Comparison of ENCODE assay signal across 9 mouse cellular contexts in the genomic region with DNA sequence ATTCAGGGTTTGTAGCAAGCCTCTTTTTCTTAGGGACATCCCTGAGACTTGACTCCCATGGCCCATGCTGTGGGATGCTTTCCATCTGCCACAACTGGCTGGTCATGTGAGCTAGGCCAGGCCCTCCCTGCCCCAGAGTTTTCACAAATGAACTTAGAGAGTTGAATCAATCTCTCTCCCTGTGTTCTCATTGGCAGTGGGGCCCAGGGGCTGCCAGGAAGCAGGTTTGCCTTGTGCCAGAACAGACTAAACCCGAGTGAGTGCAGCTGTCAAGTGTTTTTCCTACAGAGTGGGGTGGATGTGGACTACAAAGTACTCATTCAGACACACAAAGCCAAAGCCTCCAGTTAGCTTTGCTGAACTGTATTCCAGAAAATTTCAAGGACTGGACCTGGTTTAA. TPM values are rescaled to one million over a fixed set of nuclear protein-coding genes. Genes with fewer than 3 reads are reported as not detected.
DNase-seq lines count a peak whose midpoint lies in the region; ATAC-seq lines count a peak whose summit lies in the region.
"Had no signal": no experiment of that assay in that cellular context is flagged by ENCODE, and none has a peak within 500 bp of the region (broad histone marks: within the 10 kb centered on the region; RNA-seq: fewer than 3 reads in every experiment).

No protein-coding gene starts in this region.

- no peak for ATAC-seq in neural tube, embryonic 13.5 days (ENCODE audit: low read depth)
- no peak for ATAC-seq in neural tube, embryonic 15.5 days (ENCODE audit: low FRiP score)

- H3K36me3 ChIP-seq in neural tube, embryonic 13.5 days, result no peaks in the 10 kb centered on the region
- no peaks in the 10 kb centered on the region for H3K36me3 ChIP-seq in heart, embryonic 10.5 days
- H3K36me3 ChIP-seq in neural tube, embryonic 15.5 days, result no peaks in the 10 kb centered on the region

- 0 out of 2 replicates have a peak, but pooled peaks cover 3% of the 10 kb centered on the region for H3K4me1 ChIP-seq in neural tube, embryonic 13.5 days (replicated peaks)
- H3K4me1 ChIP-seq in heart, embryonic 10.5 days, result peaks cover 5% of the 10 kb centered on the region; the same call in 1 of the 2 replicates
- H3K4me1 ChIP-seq in neural tube, embryonic 15.5 days, result no peaks in the 10 kb centered on the region

- H3K27me3 ChIP-seq in neural tube, embryonic 13.5 days, result no peaks in the 10 kb centered on the region
- no peaks in the 10 kb centered on the region for H3K27me3 ChIP-seq in heart, embryonic 10.5 days (ENCODE audit: insufficient read depth, poor library complexity, severe bottlenecking)
- H3K27me3 ChIP-seq in neural tube, embryonic 15.5 days (replicated peaks), result no peaks in the 10 kb centered on the region

- H3K4me3 ChIP-seq in neural tube, embryonic 13.5 days, result no peak overlapping the region
- H3K4me3 ChIP-seq in heart, embryonic 10.5 days, result no peak overlapping the region
- no peak overlapping the region for H3K4me3 ChIP-seq in neural tube, embryonic 15.5 days (replicated peaks)

- no peak overlapping the region for H3K4me2 ChIP-seq in neural tube, embryonic 13.5 days
- H3K4me2 ChIP-seq in neural tube, embryonic 15.5 days, result no peak overlapping the region

- no peaks in the 10 kb centered on the region for H3K9me3 ChIP-seq in neural tube, embryonic 13.5 days
- no peaks in the 10 kb centered on the region for H3K9me3 ChIP-seq in heart, embryonic 10.5 days
- H3K9me3 ChIP-seq in neural tube, embryonic 15.5 days (replicated peaks), result no peaks in the 10 kb centered on the region

- H3K27ac ChIP-seq in neural tube, embryonic 13.5 days (replicated peaks), result peak overlapping the region; percentile 42; the same call in 1 of the 2 replicates
- peak overlapping the region; percentile 32; the same call in 1 of the 2 replicates for H3K27ac ChIP-seq in heart, embryonic 10.5 days
- peak overlapping the region; percentile 30; the same call in 1 of the 2 replicates for H3K27ac ChIP-seq in neural tube, embryonic 15.5 days (replicated peaks)

- no peak for DNase-seq in neural tube, embryonic 10.5 days (ENCODE audit: extremely low spot score, low spot score)
- DNase-seq in heart, embryonic 10.5 days (ENCODE audit: low spot score), result no peak
- DNase-seq in layer of hippocampus, adult 18-20 months (ENCODE audit: low spot score in 2 of 2), result peak; percentile 19 to 52
- no peak for DNase-seq in testis, postnatal 14 days (ENCODE audit: low spot score)
- no peak for DNase-seq in cerebellum, postnatal 25 days
- no peak for DNase-seq in ovary, postnatal 10 days (ENCODE audit: low spot score)

- 26% methylated on average over 1 of the region's 1 CpGs for WGBS in neural tube, embryonic 13.5 days
- WGBS in heart, embryonic 10.5 days, result 41% methylated on average over 1 of the region's 1 CpGs
- WGBS in neural tube, embryonic 15.5 days, result 42% methylated on average over 1 of the region's 1 CpGs

- H3K9ac ChIP-seq in neural tube, embryonic 13.5 days, result no peak overlapping the region
- no peak overlapping the region for H3K9ac ChIP-seq in neural tube, embryonic 15.5 days (replicated peaks)

RNA-seq across cellular contexts. Expression of gene Wsb1, which starts 12.7 kb away (rescaled TPM):
- 492 and 532 TPM in 2 replicates for polyA plus RNA-seq in neural tube, embryonic 13.5 days (2015; fragmentation: Nextera tagmentation; extraction: Ambion mirVana)
- 169 and 203 TPM in 2 replicates for polyA plus RNA-seq in heart, embryonic 10.5 days (2016; fragmentation: Nextera tagmentation; extraction: Ambion mirVana)
- total RNA-seq in layer of hippocampus, adult 18-20 months (2021), result 10 to 100 TPM; 78.1 to 80.3 TPM
- polyA plus RNA-seq in neural tube, embryonic 15.5 days (2015; fragmentation: Nextera tagmentation; extraction: Ambion mirVana), result 415 and 444 TPM in 2 replicates

RNA-seq across cellular contexts. Expression of gene Gm9964, which starts 29.5 kb away (rescaled TPM):
- polyA plus RNA-seq in neural tube, embryonic 13.5 days (2015; fragmentation: Nextera tagmentation; extraction: Ambion mirVana), result not detected in 2 replicates
- 0.21 TPM in 1 of 2 replicates, not detected in the other for polyA plus RNA-seq in heart, embryonic 10.5 days (2016; fragmentation: Nextera tagmentation; extraction: Ambion mirVana)
- total RNA-seq in layer of hippocampus, adult 18-20 months (2021), result under 1 TPM in 1 of 2 experiments, not detected in 1; 0.48 TPM
- not detected in 2 replicates for polyA plus RNA-seq in neural tube, embryonic 15.5 days (2015; fragmentation: Nextera tagmentation; extraction: Ambion mirVana)
- polyA plus RNA-seq: gonadal fat pad, adult 2 months had no signal

Comparison
In these comparisons a context has a peak if more than half of its experiments do, and no peak if none do; other contexts are left out.
1. DNase-seq: peak in layer of hippocampus, adult 18-20 months (2 of 2); none in neural tube, embryonic 10.5 days (single experiment), heart, embryonic 10.5 days (single experiment), testis, postnatal 14 days (single experiment), cerebellum, postnatal 25 days (0 of 2) and ovary, postnatal 10 days (single experiment).
2. Peak in every context shown above with its lines, with median percentiles within 50 percentile points of each other: H3K27ac ChIP-seq.